Mouse (Mus musculus) erythroid progenitor cell, adult 5-6 weeks (primary cell): Measurements from ENCODE around the gene Zfp760. TPM values are rescaled to one million over a fixed set of nuclear protein-coding genes. Genes with fewer than 3 reads are reported as not detected.

ENCODE experiments used
- total RNA-seq, 2 experiments: library from RNA; stranded (forward) in 1 of 2; stranded (reverse) in 1 of 2; fragments of 150-400 nt in 1 of 2; fragments of 186-747, 209-891 nt in 1 of 2; gene quantifications; 2 replicates each; pipeline versions ENCODE4 v1.2.3 to v1.2.4; 2015 to 2017; ENCODE audit warnings: low replicate concordance in 2 of 2

Gene Zfp760
- total RNA-seq, 2 experiments from 2014 or later, result 1.9 to 15.1 TPM

Other genes starting within 250 kb of the Zfp760 start
- gene Zfp53, start 218.7 kb upstream of the Zfp760 start, total RNA-seq (2015; ENCODE audit: low replicate concordance), result 2.1 and 11.5 TPM in 2 replicates
- gene Zfp53, start 218.7 kb upstream of the Zfp760 start, total RNA-seq (2017; ENCODE audit: low replicate concordance), result 3.3 and 9.1 TPM in 2 replicates
- 5.0 and 6.3 TPM in 2 replicates for gene Zfp52, start 172.2 kb upstream of the Zfp760 start, total RNA-seq (2015; ENCODE audit: low replicate concordance)
- 3.2 and 4.1 TPM in 2 replicates for gene Zfp52, start 172.2 kb upstream of the Zfp760 start, total RNA-seq (2017; ENCODE audit: low replicate concordance)
- gene Zfp948, start 140.7 kb upstream of the Zfp760 start, total RNA-seq (2015; ENCODE audit: low replicate concordance), result 4.6 and 4.7 TPM in 2 replicates
- 2.4 and 2.7 TPM in 2 replicates for gene Zfp948, start 140.7 kb upstream of the Zfp760 start, total RNA-seq (2017; ENCODE audit: low replicate concordance)
- gene Zfp983, start 57.1 kb upstream of the Zfp760 start, total RNA-seq (2015; ENCODE audit: low replicate concordance), result 3.6 and 10.1 TPM in 2 replicates
- 1.3 and 1.4 TPM in 2 replicates for gene Zfp983, start 57.1 kb upstream of the Zfp760 start, total RNA-seq (2017; ENCODE audit: low replicate concordance)
- not detected in 2 replicates for gene Gm10226, start 15.9 kb upstream of the Zfp760 start, total RNA-seq (2015; ENCODE audit: low replicate concordance)
- 4.2 TPM in 1 of 2 replicates, not detected in the other for gene Gm10226, start 15.9 kb upstream of the Zfp760 start, total RNA-seq (2017; ENCODE audit: low replicate concordance)
- gene Zfp229, start 23.1 kb downstream of the Zfp760 start, total RNA-seq (2015; ENCODE audit: low replicate concordance), result 1.1 and 2.1 TPM in 2 replicates
- 1.7 and 4.6 TPM in 2 replicates for gene Zfp229, start 23.1 kb downstream of the Zfp760 start, total RNA-seq (2017; ENCODE audit: low replicate concordance)
- gene Zfp820, start 138.0 kb downstream of the Zfp760 start, total RNA-seq (2015; ENCODE audit: low replicate concordance), result 3.4 TPM in 1 of 2 replicates, not detected in the other
- gene Zfp820, start 138.0 kb downstream of the Zfp760 start, total RNA-seq (2017; ENCODE audit: low replicate concordance), result 0.51 TPM in 1 of 2 replicates, not detected in the other
- gene Zfp995, start 202.2 kb downstream of the Zfp760 start, total RNA-seq (2015; ENCODE audit: low replicate concordance), result 1.4 and 5.4 TPM in 2 replicates
- 4.6 TPM in 1 of 2 replicates, not detected in the other for gene Zfp995, start 202.2 kb downstream of the Zfp760 start, total RNA-seq (2017; ENCODE audit: low replicate concordance)